Mouse (Mus musculus) small intestine, adult 2 months (tissue): Measurements from ENCODE around the gene Cnnm2.

Experiments used
- CTCF ChIP-seq: fragments of 200-500 bp; IDR thresholded peaks from 2 replicates; pipeline ENCODE4 v1.5.1; 2012; ENCODE audit warnings: low read depth, mild to moderate bottlenecking, control low read depth, inconsistent platforms, low read length, moderate library complexity, mixed read lengths; ENCODE audit not compliant: insufficient replicate concordance, insufficient read length; ENCODE audit errors: extremely low read depth
- POLR2A ChIP-seq: fragments of 200-500 bp; IDR thresholded peaks from 2 replicates; pipeline ENCODE4 v1.6.1; 2012; ENCODE audit warnings: low read depth, mild to moderate bottlenecking, control low read depth, inconsistent platforms, low read length, moderate library complexity

DNA sequence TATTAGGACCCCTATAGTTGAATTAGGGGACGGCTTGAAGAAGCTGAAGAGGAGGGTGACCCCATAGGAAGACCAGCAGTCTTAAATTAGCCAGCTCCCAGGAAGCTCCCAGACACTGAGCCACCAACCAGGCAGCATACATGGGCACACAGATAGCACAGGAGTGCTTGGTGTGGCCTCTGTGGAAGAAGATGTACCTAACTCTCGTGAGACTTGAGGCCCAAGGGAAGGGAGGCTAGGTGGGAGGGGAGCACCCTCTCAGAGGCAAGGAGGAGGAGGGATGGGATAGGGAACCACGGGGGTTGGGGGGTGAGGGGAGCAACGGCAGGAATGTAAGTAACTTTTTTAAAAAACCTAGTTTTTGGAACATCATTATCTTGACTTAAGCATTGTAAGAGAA is 165.0 kb downstream of the Cnnm2 start:
- no peak for TF ChIP-seq CTCF
- no peak for TF ChIP-seq POLR2A
